In genomic region chr19:26244067-26244466, GRCm38 (mm10) we compare ENCODE assay signal across 27 mouse cellular contexts.
A peak's percentile ranks its signal among the peaks of the same experiment; 100 is the strongest.
DNase-seq lines count a peak whose midpoint lies in the region; ATAC-seq and TF ChIP-seq lines count a peak whose summit lies in the region.
"Had no signal": no experiment of that assay in that cellular context is flagged by ENCODE, and none has a peak within 500 bp of the region (broad histone marks: within the 10 kb centered on the region; RNA-seq: fewer than 3 reads in every experiment).

No protein-coding gene starts in this region.

- H3K36me3 ChIP-seq in embryonic facial prominence, embryonic 11.5 days (replicated peaks; ENCODE audit: control insufficient read depth, insufficient read depth, low read depth, low read length) = no peaks in the 10 kb centered on the region
- no peaks in the 10 kb centered on the region for H3K36me3 ChIP-seq in embryonic facial prominence, embryonic 10.5 days (replicated peaks)
- no peaks in the 10 kb centered on the region for H3K36me3 ChIP-seq in neural tube, embryonic 13.5 days
- H3K36me3 ChIP-seq in limb, embryonic 14.5 days (ENCODE audit: control insufficient read depth, insufficient read depth, low read length) = no peaks in the 10 kb centered on the region
- H3K36me3 ChIP-seq in neural tube, embryonic 15.5 days = no peaks in the 10 kb centered on the region
- H3K36me3 ChIP-seq in hindbrain, embryonic 11.5 days (ENCODE audit: control insufficient read depth, insufficient read depth, low read length) = no peaks in the 10 kb centered on the region
- H3K36me3 ChIP-seq: embryonic facial prominence, embryonic 12.5 days; embryonic facial prominence, embryonic 15.5 days; heart, embryonic 12.5 days; heart, embryonic 15.5 days; hindbrain, embryonic 10.5 days; hindbrain, embryonic 15.5 days had no signal

- H3K4me3 ChIP-seq in embryonic facial prominence, embryonic 11.5 days (ENCODE audit: low read depth, low read length) = no peak overlapping the region
- H3K4me3 ChIP-seq in embryonic facial prominence, embryonic 10.5 days = no peak overlapping the region
- H3K4me3 ChIP-seq in neural tube, embryonic 13.5 days = no peak overlapping the region
- no peak overlapping the region for H3K4me3 ChIP-seq in limb, embryonic 14.5 days (replicated peaks; ENCODE audit: low read length)
- no peak overlapping the region for H3K4me3 ChIP-seq in neural tube, embryonic 15.5 days (replicated peaks)
- no peak overlapping the region for H3K4me3 ChIP-seq in hindbrain, embryonic 11.5 days (ENCODE audit: low read depth, low read length)
- H3K4me3 ChIP-seq: embryonic facial prominence, embryonic 12.5 days; embryonic facial prominence, embryonic 15.5 days; heart, embryonic 12.5 days; heart, embryonic 15.5 days; hindbrain, embryonic 10.5 days; hindbrain, embryonic 15.5 days had no signal

- no peak overlapping the region for H3K27ac ChIP-seq in embryonic facial prominence, embryonic 11.5 days (replicated peaks; ENCODE audit: low read depth, low read length)
- H3K27ac ChIP-seq in embryonic facial prominence, embryonic 10.5 days (replicated peaks) = no peak overlapping the region
- 0 out of 2 replicates have a peak overlapping the region, but pooled peaks have one; percentile 23 for H3K27ac ChIP-seq in neural tube, embryonic 13.5 days (replicated peaks)
- H3K27ac ChIP-seq in limb, embryonic 14.5 days (replicated peaks; ENCODE audit: low read depth, low read length) = no peak overlapping the region
- H3K27ac ChIP-seq in neural tube, embryonic 15.5 days (replicated peaks) = peak overlapping the region; percentile 4; the same call in 1 of the 2 replicates
- H3K27ac ChIP-seq in hindbrain, embryonic 11.5 days (ENCODE audit: low read depth, low read length) = no peak overlapping the region
- H3K27ac ChIP-seq: embryonic facial prominence, embryonic 12.5 days; embryonic facial prominence, embryonic 15.5 days; heart, embryonic 15.5 days; hindbrain, embryonic 10.5 days; hindbrain, embryonic 15.5 days had no signal

- no peak for ATAC-seq in embryonic facial prominence, embryonic 11.5 days (replicated peaks; ENCODE audit: insufficient number of reproducible peaks, low FRiP score, low TSS enrichment, low read depth)
- peak; percentile 59; the same call in 1 of the 2 replicates for ATAC-seq in neural tube, embryonic 13.5 days (ENCODE audit: low read depth)
- peak; percentile 50; the same call in 1 of the 2 replicates for ATAC-seq in limb, embryonic 14.5 days (ENCODE audit: low FRiP score, low read depth)
- ATAC-seq in neural tube, embryonic 15.5 days (ENCODE audit: low FRiP score) = peak; percentile 65; the same call in 1 of the 2 replicates
- ATAC-seq in hindbrain, embryonic 11.5 days (ENCODE audit: low FRiP score) = no peak
- ATAC-seq: CD4-positive, CD25-positive, alpha-beta regulatory T cell, adult 4 months; forebrain, embryonic 14.5 days; forebrain, postnatal 0 days; intestine, embryonic 16.5 days had no signal

- TF ChIP-seq POLR2A in limb, embryonic 14.5 days (IDR thresholded peaks at IDR 0.05; ENCODE audit: borderline replicate concordance, extremely low read depth, insufficient read depth, insufficient read length) = no peak

- no peaks in the 10 kb centered on the region for H3K9me3 ChIP-seq in embryonic facial prominence, embryonic 11.5 days (replicated peaks; ENCODE audit: control insufficient read depth, low read length)
- no peaks in the 10 kb centered on the region for H3K9me3 ChIP-seq in embryonic facial prominence, embryonic 10.5 days
- H3K9me3 ChIP-seq in neural tube, embryonic 13.5 days = no peaks in the 10 kb centered on the region
- no peaks in the 10 kb centered on the region for H3K9me3 ChIP-seq in limb, embryonic 14.5 days (ENCODE audit: control insufficient read depth, low read length)
- no peaks in the 10 kb centered on the region for H3K9me3 ChIP-seq in neural tube, embryonic 15.5 days (replicated peaks)
- no peaks in the 10 kb centered on the region for H3K9me3 ChIP-seq in hindbrain, embryonic 11.5 days (ENCODE audit: control insufficient read depth, low read length)
- H3K9me3 ChIP-seq: embryonic facial prominence, embryonic 12.5 days; embryonic facial prominence, embryonic 15.5 days; heart, embryonic 12.5 days; heart, embryonic 15.5 days; hindbrain, embryonic 10.5 days; hindbrain, embryonic 15.5 days had no signal

- DNase-seq in embryonic facial prominence, embryonic 11.5 days (ENCODE audit: low spot score) = peak; percentile 1
- DNase-seq in embryonic facial prominence, embryonic 10.5 days (ENCODE audit: low spot score) = no peak
- no peak for DNase-seq in neural tube, embryonic 10.5 days (ENCODE audit: extremely low spot score, low spot score)
- peak; percentile 4 for DNase-seq in limb, embryonic 14.5 days (ENCODE audit: low spot score)
- DNase-seq in spleen, postnatal 14 days (ENCODE audit: low spot score in 2 of 2) = no peak
- no peak for DNase-seq in hindbrain, embryonic 11.5 days (ENCODE audit: low spot score)
- DNase-seq: adrenal gland, adult 2 months; adrenal gland, postnatal 14 days; cerebellum, adult 18-20 months; cerebellum, adult 9-10 months; cerebellum, postnatal 25 days; forebrain, postnatal 0 days; gastrocnemius, postnatal 25 days; heart, adult 18-20 months; heart, postnatal 10 days; heart, postnatal 36 days had no signal

- no peaks in the 10 kb centered on the region for H3K4me1 ChIP-seq in embryonic facial prominence, embryonic 11.5 days (ENCODE audit: control insufficient read depth, insufficient read depth, low read length)
- H3K4me1 ChIP-seq in embryonic facial prominence, embryonic 10.5 days = no peaks in the 10 kb centered on the region
- no peaks in the 10 kb centered on the region for H3K4me1 ChIP-seq in neural tube, embryonic 13.5 days (replicated peaks)
- 0 out of 2 replicates have a peak, but pooled peaks cover 3% of the 10 kb centered on the region for H3K4me1 ChIP-seq in limb, embryonic 14.5 days (ENCODE audit: control insufficient read depth, insufficient read depth, low read length)
- H3K4me1 ChIP-seq in neural tube, embryonic 15.5 days = 0 out of 2 replicates have a peak, but pooled peaks cover 5% of the 10 kb centered on the region
- H3K4me1 ChIP-seq in hindbrain, embryonic 11.5 days (replicated peaks; ENCODE audit: control insufficient read depth, insufficient read depth, low read length) = no peaks in the 10 kb centered on the region
- H3K4me1 ChIP-seq: embryonic facial prominence, embryonic 12.5 days; embryonic facial prominence, embryonic 15.5 days; heart, embryonic 12.5 days; heart, embryonic 15.5 days; hindbrain, embryonic 10.5 days; hindbrain, embryonic 15.5 days had no signal

- no peak overlapping the region for H3K9ac ChIP-seq in embryonic facial prominence, embryonic 11.5 days (replicated peaks; ENCODE audit: low read length)
- H3K9ac ChIP-seq in neural tube, embryonic 13.5 days = no peak overlapping the region
- H3K9ac ChIP-seq in limb, embryonic 14.5 days (ENCODE audit: low read depth, low read length, severe bottlenecking) = no peak overlapping the region
- no peak overlapping the region for H3K9ac ChIP-seq in neural tube, embryonic 15.5 days (replicated peaks)
- H3K9ac ChIP-seq in hindbrain, embryonic 11.5 days (ENCODE audit: low read depth, low read length) = no peak overlapping the region
- H3K9ac ChIP-seq: embryonic facial prominence, embryonic 12.5 days; embryonic facial prominence, embryonic 15.5 days; forebrain, postnatal 0 days; heart, embryonic 12.5 days; heart, embryonic 15.5 days; hindbrain, embryonic 15.5 days had no signal

- no peaks in the 10 kb centered on the region for H3K27me3 ChIP-seq in embryonic facial prominence, embryonic 11.5 days (ENCODE audit: control insufficient read depth, insufficient read depth, low read length)
- no peaks in the 10 kb centered on the region for H3K27me3 ChIP-seq in embryonic facial prominence, embryonic 10.5 days (replicated peaks; ENCODE audit: low read depth, poor library complexity, severe bottlenecking)
- no peaks in the 10 kb centered on the region for H3K27me3 ChIP-seq in neural tube, embryonic 13.5 days
- no peaks in the 10 kb centered on the region for H3K27me3 ChIP-seq in limb, embryonic 14.5 days (ENCODE audit: control insufficient read depth, insufficient read depth, low read length)
- H3K27me3 ChIP-seq in neural tube, embryonic 15.5 days (replicated peaks) = no peaks in the 10 kb centered on the region
- H3K27me3 ChIP-seq in hindbrain, embryonic 11.5 days (ENCODE audit: control insufficient read depth, insufficient read depth, low read length) = no peaks in the 10 kb centered on the region
- H3K27me3 ChIP-seq: embryonic facial prominence, embryonic 12.5 days; embryonic facial prominence, embryonic 15.5 days; heart, embryonic 12.5 days; heart, embryonic 15.5 days; hindbrain, embryonic 15.5 days had no signal

- 64% methylated on average over 6 of the region's 6 CpGs for WGBS in embryonic facial prominence, embryonic 11.5 days
- 72% methylated on average over 6 of the region's 6 CpGs for WGBS in embryonic facial prominence, embryonic 10.5 days
- 61% methylated on average over 6 of the region's 6 CpGs for WGBS in neural tube, embryonic 13.5 days
- 32% methylated on average over 6 of the region's 6 CpGs for WGBS in limb, embryonic 14.5 days
- WGBS in neural tube, embryonic 15.5 days = 51% methylated on average over 6 of the region's 6 CpGs
- 81% methylated on average over 6 of the region's 6 CpGs for WGBS in hindbrain, embryonic 11.5 days

- H3K4me2 ChIP-seq in embryonic facial prominence, embryonic 11.5 days (ENCODE audit: low read depth, low read length) = no peak overlapping the region
- H3K4me2 ChIP-seq in neural tube, embryonic 13.5 days = no peak overlapping the region
- H3K4me2 ChIP-seq in limb, embryonic 14.5 days (replicated peaks; ENCODE audit: low read depth, low read length, severe bottlenecking) = no peak overlapping the region
- no peak overlapping the region for H3K4me2 ChIP-seq in neural tube, embryonic 15.5 days
- no peak overlapping the region for H3K4me2 ChIP-seq in hindbrain, embryonic 11.5 days (replicated peaks; ENCODE audit: low read depth, low read length)
- H3K4me2 ChIP-seq: embryonic facial prominence, embryonic 12.5 days; embryonic facial prominence, embryonic 15.5 days; heart, embryonic 12.5 days; heart, embryonic 15.5 days; hindbrain, embryonic 15.5 days had no signal

Comparison
In these comparisons a context has a peak if more than half of its experiments do, and no peak if none do; other contexts are left out.
1. DNase-seq: peak in embryonic facial prominence, embryonic 11.5 days (single experiment) and limb, embryonic 14.5 days (single experiment); none in embryonic facial prominence, embryonic 10.5 days (single experiment), neural tube, embryonic 10.5 days (single experiment), spleen, postnatal 14 days (0 of 2) and hindbrain, embryonic 11.5 days (single experiment).
2. ATAC-seq: peak in neural tube, embryonic 13.5 days (single experiment), limb, embryonic 14.5 days (single experiment) and neural tube, embryonic 15.5 days (single experiment); none in embryonic facial prominence, embryonic 11.5 days (single experiment) and hindbrain, embryonic 11.5 days (single experiment).
3. H3K27ac ChIP-seq: peak in neural tube, embryonic 13.5 days (single experiment) and neural tube, embryonic 15.5 days (single experiment); none in embryonic facial prominence, embryonic 11.5 days (single experiment), embryonic facial prominence, embryonic 10.5 days (single experiment), limb, embryonic 14.5 days (single experiment) and hindbrain, embryonic 11.5 days (single experiment).